Mouse (Mus musculus) brain, embryonic 14.5 days (tissue): ENCODE measurements around the gene Il2rb.

Experiments
- CTCF ChIP-seq: fragments of 200-500 bp; IDR thresholded peaks from 2 replicates; pipeline ENCODE4 v1.5.1; 2012; ENCODE audit warnings: inconsistent platforms, mild to moderate bottlenecking, moderate library complexity, borderline replicate concordance; ENCODE audit not compliant: insufficient read depth, insufficient read length; ENCODE audit errors: extremely low read depth
- POLR2A ChIP-seq: fragments of 200-500 bp; IDR thresholded peaks from 2 replicates; pipeline ENCODE4 v1.6.1; 2012; ENCODE audit warnings: mild to moderate bottlenecking, inconsistent platforms, borderline replicate concordance; ENCODE audit not compliant: poor library complexity, insufficient read depth, insufficient read length, severe bottlenecking; ENCODE audit errors: extremely low read depth

DNA sequence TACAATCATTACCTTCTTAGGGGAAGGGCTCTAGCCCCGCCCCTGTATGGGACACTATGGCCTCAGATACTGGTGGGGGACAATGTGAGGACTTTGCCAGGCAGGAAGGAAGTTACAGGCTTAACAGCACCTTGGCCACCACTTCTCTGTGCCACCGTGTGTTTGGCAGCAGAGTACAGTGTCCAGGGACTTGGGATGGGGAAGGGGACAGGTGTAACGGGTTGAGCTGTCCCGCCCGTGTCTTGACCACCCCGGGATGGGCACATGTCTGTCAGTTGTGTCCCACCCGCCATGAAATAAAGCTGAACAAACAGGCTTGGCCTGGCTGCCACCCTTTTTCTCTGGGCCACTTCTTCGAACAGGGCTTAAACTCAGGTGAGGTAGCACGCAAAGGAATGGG is 56.1 kb downstream of the Il2rb start:
- TF ChIP-seq CTCF (no peak), POLR2A (no peak)
